Mouse (Mus musculus): ENCODE data around the gene Birc6. TPM values are rescaled to one million over a fixed set of nuclear protein-coding genes. Genes with fewer than 3 reads are reported as not detected.

The Birc6 gene
- total RNA-seq (2014; fragmentation: Nextera tagmentation): 156 and 191 TPM in 2 replicates
- 122 and 145 TPM in 2 replicates for total RNA-seq (2017)

GRCm38 (mm10) chr17:74527729-74528607 lies at the start of gene Birc6:
TSS of gene Birc6 (plus strand) at chr17:74528295.
- ATAC-seq (replicated peaks; ENCODE audit: poor library complexity, severe bottlenecking): peak; percentile 81

- no peak for ATAC-seq (replicated peaks; ENCODE audit: poor library complexity, severe bottlenecking)
Observed at GRCm38 (mm10) chr17:74480361-74481069, 47.6 kb upstream of the Birc6 start.

- ATAC-seq (replicated peaks; ENCODE audit: poor library complexity, severe bottlenecking): peak; percentile 98
Observed at GRCm38 (mm10) chr17:74489024-74489900, 38.8 kb upstream of the Birc6 start, which contains the start of gene Yipf4. TSS of gene Yipf4 (plus strand) at chr17:74489493.

GRCm38 (mm10) chr17:74489901-74490220 lies 38.2 kb upstream of the Birc6 start:
- no peak for ATAC-seq (replicated peaks; ENCODE audit: poor library complexity, severe bottlenecking)

- no peak for ATAC-seq (replicated peaks; ENCODE audit: poor library complexity, severe bottlenecking)
Observed at GRCm38 (mm10) chr17:74491565-74491964, 36.5 kb upstream of the Birc6 start.

- ATAC-seq (replicated peaks; ENCODE audit: poor library complexity, severe bottlenecking): no peak
Observed at GRCm38 (mm10) chr17:74500204-74500603, 27.9 kb upstream of the Birc6 start.

- ATAC-seq (replicated peaks; ENCODE audit: poor library complexity, severe bottlenecking): no peak
Observed at GRCm38 (mm10) chr17:74501085-74501484, 27.0 kb upstream of the Birc6 start.

- ATAC-seq (replicated peaks; ENCODE audit: poor library complexity, severe bottlenecking): no peak
Observed at GRCm38 (mm10) chr17:74507934-74508333, 20.2 kb upstream of the Birc6 start.

- peak; percentile 90 for ATAC-seq (replicated peaks; ENCODE audit: poor library complexity, severe bottlenecking)
Observed at GRCm38 (mm10) chr17:74508600-74508999, 19.5 kb upstream of the Birc6 start.

GRCm38 (mm10) chr17:74512308-74512707 lies 15.8 kb upstream of the Birc6 start:
- ATAC-seq (replicated peaks; ENCODE audit: poor library complexity, severe bottlenecking): no peak

- peak; percentile 64 for ATAC-seq (replicated peaks; ENCODE audit: poor library complexity, severe bottlenecking)
Observed at GRCm38 (mm10) chr17:74522797-74523723, 5.0 kb upstream of the Birc6 start.

GRCm38 (mm10) chr17:74526117-74526516 lies 2.0 kb upstream of the Birc6 start:
- ATAC-seq (replicated peaks; ENCODE audit: poor library complexity, severe bottlenecking): no peak

- ATAC-seq (replicated peaks; ENCODE audit: poor library complexity, severe bottlenecking): no peak
Observed at GRCm38 (mm10) chr17:74526806-74527653, 1.1 kb upstream of the Birc6 start.

- peak; percentile 4 for ATAC-seq (replicated peaks; ENCODE audit: poor library complexity, severe bottlenecking)
Observed at GRCm38 (mm10) chr17:74528648-74529532, 795 bp downstream of the Birc6 start.

GRCm38 (mm10) chr17:74529533-74529824 lies 1.4 kb downstream of the Birc6 start:
- ATAC-seq (replicated peaks; ENCODE audit: poor library complexity, severe bottlenecking): no peak

GRCm38 (mm10) chr17:74534971-74535370 lies 6.9 kb downstream of the Birc6 start:
- peak; percentile 37; the same call in 1 of the 2 replicates for ATAC-seq (replicated peaks; ENCODE audit: poor library complexity, severe bottlenecking)

- ATAC-seq (replicated peaks; ENCODE audit: poor library complexity, severe bottlenecking): no peak
Observed at GRCm38 (mm10) chr17:74537526-74537925, 9.4 kb downstream of the Birc6 start.

GRCm38 (mm10) chr17:74543615-74544014 lies 15.5 kb downstream of the Birc6 start:
- no peak for ATAC-seq (replicated peaks; ENCODE audit: poor library complexity, severe bottlenecking)

Data from granulocyte monocyte progenitor cell, adult 5-6 weeks (primary cell).